Mouse (Mus musculus): ENCODE measurements around the gene Tma7.

GRCm38 (mm10) chr9:109030312-109030711 lies 52.1 kb downstream of the Tma7 start:
- TF ChIP-seq CTCF (IDR thresholded peaks at IDR 0.05; ENCODE audit: low read depth): no peak
- TF ChIP-seq EP300 (IDR thresholded peaks at IDR 0.05; ENCODE audit: low read depth): no peak

Data from liver, embryonic 14.5 days (tissue).